Mouse (Mus musculus) embryonic facial prominence, embryonic 13.5 days (tissue): ENCODE measurements around the gene Glrx5. TPM values are rescaled to one million over a fixed set of nuclear protein-coding genes. Genes with fewer than 3 reads are reported as not detected.

Experiments used
- ATAC-seq: fragments of 200-750 bp; cut with Nextera tagmentation; 2 replicates; pipeline ENCODE4 v1.8.0; 2017; ENCODE audit warnings: low read depth; ENCODE audit not compliant: insufficient number of reproducible peaks, insufficient read depth, low FRiP score, low TSS enrichment
- H3K27ac ChIP-seq: fragments of 300-500 bp; sonication (generic); 2 replicates; pipeline ENCODE4 v1.5.1; 2015; ENCODE audit warnings: moderate library complexity, mild to moderate bottlenecking, inconsistent platforms
- H3K27me3 ChIP-seq: fragments of 300-500 bp; sonication (generic); 2 replicates; pipeline ENCODE4 v1.6.1; 2015; ENCODE audit warnings: mild to moderate bottlenecking, inconsistent platforms
- H3K36me3 ChIP-seq: fragments of 300-500 bp; sonication (generic); 2 replicates; pipeline ENCODE4 v1.6.1; 2015; ENCODE audit warnings: mild to moderate bottlenecking, inconsistent platforms
- H3K4me1 ChIP-seq: fragments of 300-500 bp; sonication (generic); 2 replicates; pipeline ENCODE4 v1.6.1; 2015; ENCODE audit warnings: inconsistent platforms
- H3K4me2 ChIP-seq: fragments of 300-500 bp; sonication (generic); 2 replicates; pipeline ENCODE4 v1.6.1; 2015; ENCODE audit warnings: moderate library complexity, mild to moderate bottlenecking, inconsistent platforms
- H3K4me3 ChIP-seq: fragments of 300-500 bp; sonication (generic); 2 replicates; pipeline ENCODE4 v1.5.1; 2015; ENCODE audit warnings: mild to moderate bottlenecking, inconsistent platforms
- H3K9ac ChIP-seq: fragments of 300-500 bp; sonication (generic); 2 replicates; pipeline ENCODE4 v1.6.1; 2015; ENCODE audit warnings: mild to moderate bottlenecking, inconsistent platforms
- H3K9me3 ChIP-seq: fragments of 300-500 bp; sonication (generic); 2 replicates; pipeline ENCODE4 v1.6.1; 2016; ENCODE audit warnings: inconsistent platforms
- WGBS: fragments of 180-500 bp; shearing (Covaris S2); methylation state at CpG from one replicate; pipeline ENCODE4 v1.1.7; 2015; ENCODE audit warnings: mixed read lengths; 5-methylcytosine and 5-hydroxymethylcytosine counted together
- polyA plus RNA-seq: library from polyadenylated mRNA; unstranded; fragments of >200 nt; fragmentation: Nextera tagmentation; extraction: Ambion mirVana; gene quantifications from 2 replicates; pipeline ENCODE4 v1.2.1, GENCODE M21; 2015

The Glrx5 gene
- polyA plus RNA-seq, 1 experiment from 2014 or later: 158 TPM

DNA sequence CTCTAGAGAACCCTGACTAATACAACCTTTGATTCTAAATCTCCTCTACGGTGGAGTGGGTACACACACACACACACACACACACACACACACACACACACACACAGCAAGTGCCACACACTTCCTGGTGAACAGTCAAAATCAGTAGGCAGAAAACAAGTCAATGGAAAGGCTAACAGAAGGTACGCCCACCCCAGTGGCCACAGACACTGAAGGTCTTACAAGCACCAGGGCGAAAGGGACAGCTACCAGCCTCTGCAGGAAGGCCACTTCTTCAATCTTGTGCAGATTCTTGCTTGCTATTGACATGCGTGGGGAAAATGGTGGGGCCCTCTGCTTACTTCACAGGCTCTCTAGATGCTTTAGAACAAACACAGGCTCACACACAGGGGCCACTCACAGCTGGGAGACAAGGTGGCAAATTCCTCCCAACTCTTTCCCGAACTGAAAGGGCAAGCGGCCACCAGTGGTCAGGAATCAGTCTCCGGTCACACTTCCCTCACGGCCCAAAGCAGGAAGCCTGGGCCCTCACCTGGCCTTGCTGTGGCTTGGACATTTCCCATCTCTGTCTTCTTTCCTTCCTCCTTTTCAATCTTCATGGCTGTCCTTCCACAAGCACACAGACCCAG, 10.9 kb upstream of the Glrx5 start:
- Histone ChIP-seq H3K36me3 (0 out of 2 replicates have a peak, but pooled peaks cover 5% of the 10 kb centered on the region), H3K4me3 (no peak overlapping the region), H3K27me3 (no peaks in the 10 kb centered on the region), H3K4me1 (peaks cover 3% of the 10 kb centered on the region; the same call in 1 of the 2 replicates), H3K27ac (no peak overlapping the region), H3K4me2 (no peak overlapping the region), H3K9ac (no peak overlapping the region), H3K9me3 (peaks cover 15% of the 10 kb centered on the region)
- 85% methylated on average over 8 of the region's 8 CpGs for WGBS
- no peak for ATAC-seq

DNA sequence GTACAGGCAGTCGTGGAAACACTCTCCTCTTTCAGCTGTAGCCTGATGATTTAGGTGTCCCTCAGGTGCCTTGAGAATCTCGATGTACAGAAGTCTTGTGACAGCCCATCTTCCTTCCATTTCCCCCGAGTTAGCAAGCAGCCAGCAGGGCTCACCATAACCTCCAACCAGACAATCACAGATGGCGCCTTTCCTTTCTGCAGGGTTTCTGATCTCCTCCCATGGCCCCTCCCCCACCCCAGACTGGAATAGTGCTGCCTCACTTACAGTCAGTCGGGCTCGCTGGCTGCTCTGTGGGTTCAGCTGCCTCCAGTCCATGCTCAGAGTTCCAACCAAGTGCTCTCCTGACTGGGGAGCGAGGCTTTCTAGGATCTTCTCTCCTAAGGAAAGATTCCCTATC, 10.3 kb upstream of the Glrx5 start:
- Histone ChIP-seq H3K9me3 (peaks cover 15% of the 10 kb centered on the region), H3K27ac (no peak overlapping the region), H3K4me2 (no peak overlapping the region), H3K4me3 (no peak overlapping the region), H3K9ac (no peak overlapping the region), H3K36me3 (0 out of 2 replicates have a peak, but pooled peaks cover 5% of the 10 kb centered on the region), H3K4me1 (peaks cover 3% of the 10 kb centered on the region; the same call in 1 of the 2 replicates), H3K27me3 (no peaks in the 10 kb centered on the region)
- ATAC-seq: no peak
- WGBS: 65% methylated on average over 7 of the region's 7 CpGs

DNA sequence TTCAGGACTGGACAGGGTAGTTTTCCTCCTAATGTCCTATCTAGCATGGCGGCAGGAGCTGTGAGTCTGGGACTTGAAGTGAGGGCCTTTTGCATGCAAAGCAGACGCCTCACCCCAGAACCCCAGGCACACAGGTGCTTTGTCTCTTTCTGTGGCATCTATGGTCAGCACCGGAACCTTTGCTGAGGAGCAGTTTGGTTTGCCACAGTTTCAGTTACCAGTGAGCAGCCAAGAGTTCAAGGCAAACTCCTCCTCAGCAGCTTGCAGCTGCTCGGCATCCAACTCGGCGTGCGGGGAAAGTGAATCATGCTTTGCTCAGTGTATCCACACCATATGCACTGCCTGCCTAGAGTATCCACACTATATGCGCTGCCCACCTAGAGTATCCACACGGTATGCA, 9.7 kb upstream of the Glrx5 start:
- Histone ChIP-seq H3K4me2 (no peak overlapping the region), H3K9ac (no peak overlapping the region), H3K4me1 (peaks cover 3% of the 10 kb centered on the region; the same call in 1 of the 2 replicates), H3K4me3 (no peak overlapping the region), H3K9me3 (peaks cover 15% of the 10 kb centered on the region), H3K27ac (no peak overlapping the region), H3K27me3 (no peaks in the 10 kb centered on the region), H3K36me3 (0 out of 2 replicates have a peak, but pooled peaks cover 5% of the 10 kb centered on the region)
- WGBS: 98% methylated on average over 9 of the region's 9 CpGs
- ATAC-seq: no peak

DNA sequence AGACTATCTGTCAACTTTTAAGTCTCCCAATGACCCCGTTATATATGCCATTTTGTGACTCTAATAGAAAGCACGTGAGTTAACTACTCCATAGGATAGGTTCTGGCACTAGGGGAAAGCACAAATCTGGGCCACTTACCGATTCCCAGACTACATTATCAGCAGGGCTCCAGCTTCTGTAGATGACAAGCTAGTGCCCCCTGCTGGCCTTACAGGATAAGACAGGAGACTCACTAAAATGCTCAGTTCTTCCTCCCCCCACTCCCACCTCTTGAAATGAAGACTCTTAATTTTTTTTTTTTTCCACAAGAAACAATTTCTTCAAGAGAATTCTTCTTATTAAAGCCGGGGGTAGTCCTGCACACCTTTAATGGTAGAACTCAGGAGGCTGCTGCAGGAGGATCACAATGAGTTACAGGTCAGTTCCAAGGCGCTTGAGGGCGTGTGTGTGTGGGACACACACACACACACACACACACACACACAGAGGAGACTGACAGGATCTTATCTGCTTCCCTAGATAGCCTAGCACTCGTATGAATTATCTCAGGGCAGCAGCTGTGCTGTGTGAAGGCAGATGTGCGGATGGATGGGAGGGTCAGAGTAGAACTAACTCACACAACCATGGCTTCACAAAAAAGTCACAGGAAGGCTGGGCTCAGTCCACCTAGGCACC, 7.1 kb upstream of the Glrx5 start:
- peaks cover 15% of the 10 kb centered on the region for H3K9me3 ChIP-seq
- no peak overlapping the region for H3K4me2 ChIP-seq
- H3K4me3 ChIP-seq: no peak overlapping the region
- ATAC-seq: no peak
- peaks cover 21% of the 10 kb centered on the region for H3K36me3 ChIP-seq
- peaks cover under 1% of the 10 kb centered on the region; the same call in 1 of the 2 replicates for H3K4me1 ChIP-seq
- WGBS: 45% methylated on average over 8 of the region's 8 CpGs
- H3K27me3 ChIP-seq: no peaks in the 10 kb centered on the region
- H3K9ac ChIP-seq: no peak overlapping the region
- H3K27ac ChIP-seq: no peak overlapping the region

DNA sequence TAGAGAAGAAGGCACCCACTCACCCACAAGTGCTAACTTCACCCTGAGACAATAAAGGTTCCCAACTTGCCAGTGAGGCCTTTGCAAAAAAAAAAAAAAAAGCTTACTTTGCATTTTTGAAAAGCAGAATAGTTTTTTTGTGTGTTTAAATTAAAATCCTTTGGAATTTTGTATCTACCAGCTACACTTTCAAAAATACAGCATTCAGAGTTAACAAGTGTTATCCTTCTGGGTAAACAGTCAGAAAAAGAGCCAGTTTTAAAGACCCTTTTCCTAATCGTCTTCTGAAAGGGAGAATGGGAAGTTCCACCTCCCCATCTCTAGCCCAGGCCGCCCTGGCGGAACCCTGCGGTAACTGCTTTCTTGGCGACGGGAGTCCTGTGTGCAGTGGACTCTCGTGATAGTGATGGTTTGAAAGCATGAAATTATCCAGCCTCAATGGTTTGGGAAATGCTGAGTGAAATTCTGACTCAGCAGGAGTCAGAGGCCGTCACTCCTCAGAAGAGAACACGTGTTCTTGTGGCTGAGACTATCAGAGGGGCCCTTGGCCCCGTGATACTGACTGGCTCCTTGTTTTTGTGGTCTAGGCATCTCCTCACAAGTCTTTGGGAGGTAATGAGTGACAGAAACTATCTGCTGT, 6.4 kb upstream of the Glrx5 start:
- Histone ChIP-seq H3K9me3 (peaks cover 15% of the 10 kb centered on the region), H3K27me3 (no peaks in the 10 kb centered on the region), H3K4me3 (no peak overlapping the region), H3K27ac (no peak overlapping the region), H3K4me1 (peaks cover 7% of the 10 kb centered on the region), H3K9ac (no peak overlapping the region), H3K4me2 (no peak overlapping the region), H3K36me3 (peaks cover 22% of the 10 kb centered on the region)
- WGBS: 58% methylated on average over 10 of the region's 10 CpGs
- no peak for ATAC-seq

DNA sequence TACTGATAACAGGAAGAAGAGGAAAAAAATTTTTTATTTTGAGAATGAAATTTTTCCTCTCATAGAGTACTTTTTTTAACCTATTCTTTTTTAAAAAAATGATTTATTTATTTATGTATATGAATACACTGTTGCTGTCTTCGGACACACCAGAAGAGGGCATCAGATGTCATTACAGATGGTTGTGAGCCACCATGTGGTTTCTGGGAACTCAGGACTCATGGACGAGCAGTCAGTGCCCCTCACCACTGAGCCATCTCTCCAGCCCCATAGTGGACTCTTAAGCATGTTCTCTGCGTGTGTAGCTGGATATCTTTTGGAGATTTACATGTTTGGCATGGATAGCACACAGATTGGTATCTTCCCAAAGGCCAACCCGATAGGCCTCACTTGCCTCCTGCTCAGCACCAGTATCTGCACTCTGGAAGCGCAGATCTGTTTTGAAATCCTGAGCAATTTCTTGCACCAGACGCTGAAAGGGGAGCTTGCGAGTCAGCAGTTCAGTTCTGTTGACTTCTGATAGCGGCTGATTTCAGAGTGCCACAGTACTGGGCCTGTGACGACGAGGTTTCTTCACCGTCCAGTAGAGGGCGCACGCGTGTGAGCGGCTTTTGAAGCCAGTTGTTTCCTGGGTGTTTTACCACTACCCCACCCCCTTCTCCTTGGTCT, 5.0 kb upstream of the Glrx5 start:
- Histone ChIP-seq H3K4me3 (no peak overlapping the region), H3K27me3 (no peaks in the 10 kb centered on the region), H3K4me1 (peaks cover 13% of the 10 kb centered on the region), H3K9ac (no peak overlapping the region), H3K9me3 (peaks cover 15% of the 10 kb centered on the region), H3K4me2 (no peak overlapping the region), H3K27ac (no peak overlapping the region), H3K36me3 (peaks cover 22% of the 10 kb centered on the region)
- ATAC-seq: no peak
- WGBS: 34% methylated on average over 15 of the region's 15 CpGs

DNA sequence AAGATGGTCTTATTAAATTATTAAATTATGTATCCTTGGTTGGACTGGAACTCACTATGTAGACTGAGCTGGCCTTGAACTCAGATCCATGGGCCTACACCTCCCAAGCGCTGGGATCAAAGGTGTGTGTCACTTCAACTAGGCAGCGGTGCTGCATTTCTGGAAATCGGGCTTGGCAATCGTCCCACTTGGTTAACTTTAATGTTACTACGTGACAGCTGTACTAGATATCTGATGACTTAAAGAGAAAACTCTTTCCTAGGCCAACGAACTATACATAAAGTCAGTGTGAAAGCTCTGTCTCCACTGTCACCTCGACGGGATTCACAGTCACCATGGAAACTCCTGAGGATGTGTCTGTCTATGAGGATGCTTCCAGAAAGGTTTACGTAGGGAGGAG, 2.6 kb upstream of the Glrx5 start:
- H3K4me1 ChIP-seq: peaks cover 30% of the 10 kb centered on the region
- no peak overlapping the region for H3K4me2 ChIP-seq
- no peak for ATAC-seq
- no peaks in the 10 kb centered on the region for H3K27me3 ChIP-seq
- no peak overlapping the region for H3K4me3 ChIP-seq
- H3K36me3 ChIP-seq: peaks cover 17% of the 10 kb centered on the region
- no peak overlapping the region for H3K9ac ChIP-seq
- no peak overlapping the region for H3K27ac ChIP-seq
- no peaks in the 10 kb centered on the region for H3K9me3 ChIP-seq
- 88% methylated on average over 9 of the region's 9 CpGs for WGBS

DNA sequence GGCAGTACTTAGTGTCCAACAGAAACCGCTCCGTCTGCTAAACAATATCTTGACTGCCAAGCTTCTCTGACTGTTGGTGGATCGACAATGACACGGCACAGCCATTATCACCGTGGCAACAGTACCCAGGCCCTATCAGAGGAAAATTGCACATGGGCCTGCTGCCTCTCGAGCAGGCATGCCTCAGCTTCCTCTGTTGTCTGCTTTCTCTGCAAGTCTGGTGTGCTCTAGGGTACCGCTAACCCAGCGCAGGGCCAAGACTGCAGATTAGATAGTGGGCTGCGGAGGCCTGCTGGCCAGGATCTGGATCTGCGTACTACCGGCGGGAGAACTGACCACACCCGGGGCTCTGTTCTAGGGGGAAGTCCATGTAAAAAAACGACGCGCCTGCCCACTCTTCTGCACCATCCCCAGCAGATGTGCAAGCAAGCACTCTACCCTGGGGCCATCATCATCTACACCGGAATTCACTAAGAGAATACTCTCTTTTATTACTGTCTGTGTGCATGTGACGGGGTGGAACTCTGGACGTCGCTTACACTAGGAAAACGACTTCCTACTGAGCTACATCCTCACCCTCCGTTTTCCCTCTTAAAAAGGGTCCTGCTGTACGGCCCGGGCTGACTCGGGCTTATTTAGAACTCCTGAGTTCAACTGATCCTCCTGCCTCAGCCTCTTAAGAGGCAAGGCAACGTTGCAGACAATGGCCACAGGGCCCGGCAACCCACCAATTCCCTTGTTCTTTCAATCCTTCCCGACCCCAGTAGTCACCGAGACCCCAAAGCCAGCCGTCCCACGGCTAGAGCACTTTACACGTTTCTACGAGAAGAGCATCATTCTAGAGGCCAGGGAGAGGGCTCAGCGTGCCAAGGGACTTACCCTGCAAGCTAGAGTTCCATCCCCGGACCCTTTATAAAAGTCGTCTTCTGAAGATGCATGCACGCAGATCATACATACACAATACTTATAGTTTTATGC, 1.1 kb upstream of the Glrx5 start:
- peak overlapping the region; percentile 96 for H3K4me3 ChIP-seq
- WGBS: 6% methylated on average over 37 of the region's 37 CpGs
- H3K27me3 ChIP-seq: no peaks in the 10 kb centered on the region
- peak overlapping the region; percentile 96 for H3K4me2 ChIP-seq
- H3K4me1 ChIP-seq: peaks cover 38% of the 10 kb centered on the region
- H3K9ac ChIP-seq: peak overlapping the region; percentile 87
- H3K27ac ChIP-seq: peak overlapping the region; percentile 48; the same call in 1 of the 2 replicates
- ATAC-seq: no peak
- no peaks in the 10 kb centered on the region for H3K9me3 ChIP-seq
- peaks cover 17% of the 10 kb centered on the region for H3K36me3 ChIP-seq

DNA sequence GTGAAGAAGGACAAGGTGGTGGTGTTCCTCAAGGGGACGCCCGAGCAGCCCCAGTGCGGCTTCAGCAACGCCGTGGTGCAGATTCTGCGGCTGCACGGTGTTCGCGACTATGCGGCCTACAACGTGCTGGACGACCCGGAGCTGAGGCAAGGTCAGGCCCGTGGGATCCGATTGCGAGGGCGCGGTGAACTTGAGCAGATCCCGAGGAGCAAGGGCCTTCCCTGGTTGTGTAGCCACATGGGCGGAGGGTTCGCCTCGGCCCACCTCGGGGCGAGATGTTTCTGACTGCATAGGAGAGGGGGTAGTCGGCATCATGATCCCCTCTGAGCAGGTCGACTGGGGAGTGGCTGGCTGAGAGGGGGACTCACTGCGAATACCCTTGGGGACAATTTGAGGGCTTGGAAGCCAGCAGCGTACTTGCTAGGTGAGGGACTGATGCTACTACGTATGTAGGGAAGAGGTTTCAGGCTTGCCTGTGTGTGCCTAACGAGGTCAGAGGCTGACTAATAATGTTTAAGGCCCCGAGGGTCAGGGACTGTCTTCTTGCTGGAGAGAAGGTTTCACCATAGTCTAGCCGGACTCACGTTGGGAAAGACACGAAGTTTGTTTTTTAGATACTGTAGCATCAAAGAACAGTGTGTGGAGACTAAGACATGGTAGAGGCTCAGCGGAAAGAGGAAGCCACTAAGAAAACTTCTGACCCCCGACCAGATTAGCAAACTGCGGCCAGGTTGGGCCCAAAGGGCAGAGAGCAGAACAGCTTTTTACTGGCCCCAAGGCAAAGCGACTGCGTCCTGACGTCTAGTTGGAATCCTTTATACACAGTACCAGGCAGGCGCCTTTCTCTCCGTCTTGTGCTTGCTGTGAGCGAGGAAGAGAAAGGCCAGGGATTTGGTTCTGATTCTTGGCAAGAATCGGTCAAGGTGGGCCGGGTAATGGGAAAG, 616 bp downstream of the Glrx5 start:
- H3K27ac ChIP-seq: peak overlapping the region; percentile 80

More for the DNA sequence above, 616 bp downstream of the Glrx5 start:
- Histone ChIP-seq H3K27me3 (no peaks in the 10 kb centered on the region), H3K4me2 (peak overlapping the region; percentile 87), H3K9ac (peak overlapping the region; percentile 91), H3K4me1 (peaks cover 38% of the 10 kb centered on the region), H3K36me3 (peaks cover 17% of the 10 kb centered on the region), H3K9me3 (no peaks in the 10 kb centered on the region), H3K4me3 (peak overlapping the region; percentile 96)
- 2% methylated on average over 45 of the region's 45 CpGs for WGBS
- ATAC-seq: peak; percentile 53; the same call in 1 of the 2 replicates
